Mouse (Mus musculus): ENCODE measurements around the gene Abcb4.
"Not testable (repeated sequence)": the region's sequence is repeated elsewhere in the genome, so short reads cannot be mapped to it uniquely, and the experiment has no call there.

The Abcb4 gene

GRCm38 (mm10) chr5:9006585-9006984, 113.1 kb downstream of the Abcb4 start:
- DNase-seq (ENCODE audit: low read depth, low spot score); H3K27me3 ChIP-seq (ENCODE audit: control insufficient read depth, insufficient read depth, low read length, poor library complexity, severe bottlenecking); H3K36me3 ChIP-seq (ENCODE audit: control insufficient read depth, insufficient read depth, low read length, poor library complexity, severe bottlenecking): not testable (repeated sequence)

All from splenic B cell, adult 2 months (primary cell).